Mouse (Mus musculus) heart, postnatal 25 days (tissue): Measurements from ENCODE around the gene Mitf. TPM values are rescaled to one million over a fixed set of nuclear protein-coding genes. Genes with fewer than 3 reads are reported as not detected.

Source experiments
- DNase-seq: peaks from one replicate; pipeline ENCODE4 v3.0.0; 2022; ENCODE audit warnings: low spot score
- intact Hi-C: fragments of 180-260 bp; cut with DNase I; formaldehyde crosslinking; loops from one replicate; pipeline ENCODE4 v1.15.1; 2025
- total RNA-seq, 2 experiments: library from RNA; stranded (reverse); gene quantifications; 2 replicates each; pipeline ENCODE4 v1.2.3; 2021

Gene Mitf
- total RNA-seq, 2 experiments from 2014 or later, result 50.9 to 59.9 TPM

DNA sequence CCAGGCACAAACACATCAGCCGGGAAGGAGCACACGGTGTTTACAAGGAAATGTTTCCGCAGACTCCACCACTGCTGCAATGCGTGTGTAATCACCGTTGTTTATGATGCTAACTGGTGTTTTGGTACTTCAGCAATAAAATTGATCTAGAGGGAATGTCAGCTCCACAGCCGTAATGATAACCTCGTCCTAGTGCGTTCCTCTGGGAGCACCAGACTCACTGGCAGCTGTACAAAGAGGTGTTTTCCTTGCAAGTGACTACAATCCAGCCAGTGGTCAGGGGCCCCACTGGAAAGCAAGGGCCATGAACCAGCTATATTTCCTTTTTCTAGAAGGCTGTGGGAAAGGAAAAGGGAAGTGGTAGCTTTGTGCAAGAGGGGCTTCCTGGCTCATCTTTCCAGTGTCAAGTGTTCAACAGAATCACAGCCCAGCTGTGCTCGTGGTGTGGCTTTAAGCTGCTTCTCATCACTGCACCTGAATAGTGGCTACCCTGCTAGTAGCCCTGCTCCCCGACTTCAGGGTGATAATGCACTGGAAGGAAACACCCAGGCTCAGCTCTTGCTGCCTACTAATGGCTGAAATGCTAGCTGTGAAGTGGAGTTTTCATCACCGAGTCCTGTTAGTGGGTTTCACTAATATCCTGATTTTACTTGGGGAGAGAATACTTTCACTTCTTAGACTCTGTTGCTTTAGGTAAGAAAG is 188.9 kb downstream of the Mitf start:
- no peak for DNase-seq
- intact Hi-C loops, result no loop called here

DNA sequence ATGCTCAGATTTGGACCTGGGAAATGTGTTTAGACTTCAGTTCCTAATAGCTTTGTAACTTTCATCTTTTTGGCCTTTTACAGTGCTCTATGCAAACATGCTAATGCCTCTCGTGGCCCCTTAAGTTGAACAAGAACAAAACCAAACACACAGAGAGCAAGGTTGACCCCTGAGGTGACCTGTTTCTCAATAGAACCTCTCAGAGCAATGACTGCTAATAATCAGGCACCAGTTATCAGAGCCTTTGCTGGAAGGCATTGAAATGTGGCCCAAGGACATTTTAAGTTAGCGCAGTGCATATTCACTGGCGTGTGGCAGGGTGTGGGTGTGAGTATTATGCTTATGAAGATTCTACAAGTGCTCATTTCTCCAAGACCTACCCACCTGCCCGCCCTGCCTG is 194.7 kb downstream of the Mitf start:
- intact Hi-C loops, result loop anchor here (5.0 to 10.0 kb wide), 4 partner anchors 84 to 747 kb away; partner anchors contain the start of gene Lmod3
- no peak for DNase-seq

DNA sequence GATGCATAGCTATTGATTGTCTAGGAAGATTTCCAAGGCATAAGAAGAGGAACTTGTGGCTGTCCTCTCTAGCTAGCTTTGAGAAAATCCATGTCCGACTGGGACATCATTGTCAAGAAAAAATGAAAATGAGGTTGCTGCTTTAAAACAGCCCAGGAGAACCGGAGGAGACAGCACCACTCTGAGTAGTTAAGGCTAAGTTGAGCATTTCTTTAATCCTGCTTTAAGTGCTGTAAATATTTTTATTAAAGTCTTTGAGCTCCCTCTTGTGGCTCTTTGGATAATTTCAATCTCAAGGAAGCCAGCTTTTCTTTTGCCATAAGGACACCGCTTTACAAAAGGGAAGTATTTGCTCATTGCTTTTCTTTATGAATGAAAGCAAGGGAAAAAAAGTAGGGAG is 196.3 kb downstream of the Mitf start:
- intact Hi-C loops, result loop anchor here (2.0 to 10.0 kb wide), 5 partner anchors 86 to 748 kb away; partner anchors contain the start of gene Lmod3
- no peak for DNase-seq

DNA sequence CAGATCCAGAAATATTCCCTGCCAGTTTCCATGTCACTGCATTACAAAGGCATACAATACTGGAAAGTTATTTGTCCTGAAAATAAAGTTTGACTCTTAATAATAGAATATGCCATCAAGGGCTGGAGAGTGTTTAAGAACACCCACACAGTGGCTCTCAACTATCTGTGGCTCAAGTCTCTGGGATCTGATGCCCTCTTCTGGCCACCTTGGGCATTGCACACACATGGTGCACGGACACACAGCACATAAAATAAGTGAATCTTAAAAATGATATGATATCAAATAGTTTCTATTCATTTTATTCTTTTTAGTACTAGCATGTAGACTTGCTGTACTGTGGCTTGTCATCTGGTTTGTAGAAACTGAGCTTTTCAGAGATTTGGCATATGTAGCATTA is 198.7 kb downstream of the Mitf start:
- no peak for DNase-seq
- intact Hi-C loops, result loop anchor here (10.0 kb wide), 2 partner anchors 151 to 751 kb away; partner anchors contain the start of gene Lmod3

DNA sequence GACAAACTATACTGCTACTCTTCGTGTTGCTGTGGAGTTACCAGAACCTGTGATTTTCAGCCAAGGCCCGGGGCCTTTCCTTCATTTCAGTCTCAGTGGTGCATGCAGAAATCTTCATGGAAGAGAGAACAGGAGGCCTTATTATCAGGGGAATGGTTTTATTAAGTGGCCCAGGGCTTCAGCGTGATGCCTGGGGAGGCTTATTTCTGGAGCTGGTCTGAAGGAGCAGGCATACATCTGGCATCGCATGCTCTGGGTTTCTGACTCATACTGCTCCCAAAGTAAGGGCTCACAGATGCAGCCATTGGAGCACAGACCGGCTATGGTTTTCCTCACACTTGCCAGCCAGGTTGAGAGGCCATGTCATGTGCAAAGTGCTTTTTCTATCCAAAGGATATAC is 208.2 kb downstream of the Mitf start:
- DNase-seq, result no peak
- intact Hi-C loops, result no loop called here

DNA sequence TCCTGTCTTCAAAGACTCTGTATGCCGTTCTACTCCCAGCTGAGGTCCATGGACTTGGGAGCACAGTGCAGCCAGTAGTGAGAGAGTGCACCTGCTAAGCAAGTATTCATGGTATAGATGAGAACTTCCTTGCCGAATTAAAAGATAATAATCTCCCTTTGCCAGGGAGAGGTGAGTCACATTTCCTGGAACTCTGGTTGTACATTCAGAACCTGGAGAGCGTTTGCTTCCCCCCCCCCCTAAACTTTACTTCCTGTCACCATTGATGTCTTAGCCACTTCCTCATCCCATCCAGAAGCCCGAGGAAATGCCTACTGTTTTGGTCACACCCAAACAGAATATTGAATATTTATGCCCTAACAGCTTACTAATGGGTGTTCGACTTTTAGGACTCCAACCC is 209.0 kb downstream of the Mitf start:
- no peak for DNase-seq
- intact Hi-C loops, result no loop called here

DNA sequence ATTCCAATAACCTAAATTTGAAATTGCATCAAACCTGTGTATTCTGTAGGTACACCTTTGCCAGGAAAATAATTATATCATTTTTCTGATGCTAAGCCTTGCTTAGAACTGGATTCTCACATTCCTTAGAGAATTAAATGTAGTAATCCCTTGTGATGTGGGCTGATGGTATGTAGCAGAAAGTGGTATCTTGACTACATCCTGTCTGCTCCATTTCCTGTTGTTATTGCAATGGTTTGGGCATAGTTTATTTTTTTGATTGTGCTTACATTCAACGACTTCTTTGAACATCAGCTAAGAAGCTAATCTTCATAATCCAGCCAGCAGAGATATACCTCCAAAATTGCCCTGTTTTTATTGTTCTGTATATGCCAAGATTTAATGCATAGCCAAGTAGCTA is 217.0 kb downstream of the Mitf start:
- intact Hi-C loops, result no loop called here
- DNase-seq, result no peak

DNA sequence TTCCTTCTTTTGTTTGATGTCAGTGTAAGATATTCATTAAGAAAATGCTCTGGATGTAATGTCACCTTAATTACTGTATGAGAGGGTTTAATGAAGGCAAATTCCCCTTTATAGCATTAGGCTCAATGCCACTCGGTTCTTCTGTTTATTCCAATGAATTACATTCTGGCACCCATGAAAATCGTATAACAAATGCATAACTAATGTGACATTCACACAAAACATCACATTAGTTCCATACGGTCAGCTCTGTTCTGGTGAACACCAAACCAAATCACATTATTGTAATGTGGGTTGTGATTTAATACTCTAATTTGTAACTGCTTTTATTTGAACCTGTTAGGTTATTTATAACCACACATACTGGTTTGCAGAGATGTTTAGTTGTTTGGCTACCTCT is 231.7 kb downstream of the Mitf start:
- intact Hi-C loops, result no loop called here
- no peak for DNase-seq

DNA sequence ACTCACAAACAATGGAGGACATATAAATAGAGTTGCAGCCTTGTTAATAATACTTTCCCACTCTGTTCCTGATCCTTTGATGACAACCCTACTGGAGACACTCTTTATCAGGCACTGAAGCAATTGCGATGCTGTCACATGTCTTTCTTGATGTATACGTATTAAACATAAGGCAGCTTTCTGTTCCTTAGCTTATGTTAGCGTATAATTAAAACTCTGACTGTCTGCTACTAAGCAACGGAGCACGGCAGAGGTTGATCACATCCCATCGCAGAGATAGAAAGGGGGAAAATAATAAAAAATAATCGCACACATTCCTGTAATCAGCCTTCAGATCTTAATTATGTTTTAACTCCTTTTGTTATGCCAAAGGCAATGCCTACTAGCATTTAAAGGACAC is 234.9 kb downstream of the Mitf start:
- intact Hi-C loops, result no loop called here
- DNase-seq, result no peak

DNA sequence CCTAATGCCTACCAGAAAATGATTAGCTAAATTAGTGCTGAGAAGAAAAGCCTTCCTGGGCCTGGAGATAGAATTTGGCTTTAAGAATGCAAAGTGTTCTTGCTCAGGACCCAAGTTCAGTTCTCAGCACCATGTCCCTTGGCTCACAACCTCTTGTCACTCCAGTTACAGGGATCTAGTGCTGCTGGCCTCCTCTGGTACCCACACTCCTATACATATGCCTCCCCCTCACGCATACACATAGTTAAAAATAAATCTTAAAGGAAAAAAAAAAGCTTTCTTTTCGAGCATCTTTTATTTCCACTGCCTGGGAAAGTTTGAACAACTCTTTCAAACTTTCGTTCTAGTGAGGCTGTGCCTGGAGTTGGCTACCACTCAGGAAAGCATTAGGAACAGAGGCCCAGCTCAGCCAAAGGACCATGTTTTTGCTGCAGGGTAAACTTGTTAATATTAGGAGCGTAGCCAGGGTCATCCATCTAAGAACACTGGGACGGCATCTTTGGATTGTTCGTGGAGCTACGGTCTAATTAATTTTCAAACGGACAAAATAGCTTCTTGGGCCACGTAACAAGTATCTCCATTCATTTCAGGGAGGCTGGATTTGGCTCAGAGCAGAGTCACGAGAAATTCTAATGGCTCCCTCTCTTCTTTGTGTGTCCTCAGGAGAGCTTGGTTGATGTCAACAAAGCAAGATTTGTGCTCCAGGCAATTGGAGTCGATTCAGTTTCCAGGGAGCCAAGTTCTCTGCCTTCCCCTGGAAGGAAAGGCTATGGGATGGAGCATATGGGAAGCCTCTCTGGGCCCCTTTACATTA is 239.7 kb downstream of the Mitf start:
- no peak for DNase-seq
- intact Hi-C loops, result no loop called here

DNA sequence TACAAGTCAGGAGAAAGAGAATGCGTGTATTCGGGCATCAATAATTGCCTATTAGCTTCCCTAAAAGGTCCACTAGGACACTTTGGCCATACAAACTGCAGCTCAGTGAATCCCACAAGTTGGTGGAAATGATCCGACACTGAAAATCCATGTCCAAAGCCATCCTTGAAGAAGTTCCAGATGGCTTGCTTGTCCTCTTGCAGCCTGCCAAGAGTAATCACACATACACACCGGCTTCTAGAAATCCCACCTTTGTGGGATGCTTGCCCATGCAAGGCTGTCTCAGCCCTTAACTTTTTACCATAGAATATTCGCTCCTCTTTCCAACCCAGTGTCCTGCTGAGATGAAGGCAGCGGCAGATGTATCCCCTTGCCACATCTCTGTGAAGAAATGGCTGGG is 240.9 kb downstream of the Mitf start:
- intact Hi-C loops, result no loop called here
- no peak for DNase-seq

DNA sequence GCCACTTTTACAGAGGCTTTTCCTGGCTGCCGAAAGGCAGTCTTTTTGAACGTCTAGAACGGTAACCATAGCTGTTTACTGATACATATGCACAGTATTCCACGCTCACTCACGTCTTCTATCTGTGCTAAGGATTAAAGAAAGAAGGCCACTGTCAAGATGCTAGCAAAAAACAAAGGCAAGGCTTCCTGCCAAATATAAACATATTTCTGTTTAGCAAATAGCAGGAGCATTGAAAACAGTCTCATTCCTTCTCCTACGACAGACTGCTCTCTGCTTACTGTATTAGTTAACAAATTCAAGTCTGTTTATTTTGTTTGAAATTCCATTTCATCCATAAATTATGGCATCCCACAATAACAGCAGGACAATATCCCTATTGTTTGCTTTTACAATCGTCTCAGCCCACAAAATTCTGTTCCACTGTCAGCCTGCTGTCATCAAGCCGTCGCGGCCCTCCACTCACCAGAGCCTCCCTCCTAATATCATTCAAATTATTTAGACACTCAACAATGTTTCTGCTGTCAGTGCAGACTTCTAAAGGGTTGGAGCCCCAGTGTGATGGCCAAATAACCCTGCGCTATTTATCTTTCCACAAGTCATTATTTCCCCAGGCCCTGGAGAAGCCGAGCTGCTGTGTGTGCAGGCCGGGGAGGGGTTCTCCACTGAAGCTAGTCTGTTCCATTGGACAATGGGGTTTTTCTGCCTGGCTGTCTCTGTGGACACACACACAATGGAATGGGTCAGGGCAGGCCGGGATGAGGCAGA is 242.0 kb downstream of the Mitf start:
- intact Hi-C loops, result no loop called here
- DNase-seq, result no peak

DNA sequence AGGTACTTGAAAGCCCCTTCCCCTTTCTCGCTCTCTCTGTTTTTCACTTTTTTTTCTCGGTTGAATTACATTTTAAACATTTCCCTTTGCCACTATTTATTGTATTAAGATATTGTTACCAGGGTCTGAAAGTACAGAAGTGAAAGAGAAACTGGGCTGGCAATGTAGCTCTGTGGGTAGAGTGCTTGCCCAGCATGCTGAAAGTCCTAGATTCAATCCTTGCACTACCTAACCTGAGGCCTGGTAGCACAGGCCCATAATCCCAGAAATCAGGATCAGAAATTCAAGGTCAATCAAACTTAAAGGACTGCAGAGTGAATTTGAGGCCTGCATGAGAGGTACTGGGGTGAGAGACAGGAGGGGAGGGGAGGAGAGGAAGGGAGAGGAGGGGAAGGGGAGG is 242.7 kb downstream of the Mitf start:
- DNase-seq, result no peak
- intact Hi-C loops, result no loop called here

DNA sequence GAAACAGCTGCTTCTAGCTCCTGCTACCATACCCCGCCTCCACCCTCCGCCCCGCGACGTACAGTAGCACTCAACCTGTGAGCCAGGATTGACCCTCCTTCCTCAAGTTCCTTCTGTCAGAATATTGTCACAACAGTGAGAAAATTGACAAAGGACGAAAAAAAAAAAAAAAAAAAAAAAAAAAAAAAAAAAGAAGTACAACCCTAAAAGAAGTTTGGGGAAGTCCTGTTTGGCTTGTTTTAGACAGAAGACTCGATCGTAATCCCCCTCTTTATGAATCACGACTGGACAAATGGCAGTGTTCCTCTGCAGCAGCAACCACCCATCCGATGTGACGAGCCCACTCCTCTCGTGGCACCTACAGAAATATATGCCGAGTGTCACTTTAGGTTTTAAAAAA is 255.0 kb downstream of the Mitf start:
- no peak for DNase-seq
- intact Hi-C loops, result no loop called here

DNA sequence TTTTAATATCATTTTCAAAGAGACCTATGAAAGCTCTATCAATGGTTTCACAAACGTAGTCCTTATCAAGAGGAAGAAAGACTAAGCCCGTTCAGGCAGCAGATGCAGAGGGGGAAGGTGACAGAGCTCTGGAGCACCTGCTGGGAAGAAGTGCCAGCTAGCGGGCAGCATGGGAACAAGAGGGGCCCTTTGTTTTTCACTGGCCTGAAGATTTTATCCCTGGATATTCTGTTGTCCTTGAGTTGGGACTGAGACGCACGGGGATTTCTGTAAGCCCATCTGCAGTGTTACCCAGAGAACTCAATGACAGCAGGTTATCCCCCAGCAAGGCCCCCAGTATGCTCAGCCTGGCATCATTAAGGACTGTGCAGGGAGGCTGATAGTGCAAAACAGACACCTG is 258.1 kb downstream of the Mitf start:
- intact Hi-C loops, result no loop called here

DNA sequence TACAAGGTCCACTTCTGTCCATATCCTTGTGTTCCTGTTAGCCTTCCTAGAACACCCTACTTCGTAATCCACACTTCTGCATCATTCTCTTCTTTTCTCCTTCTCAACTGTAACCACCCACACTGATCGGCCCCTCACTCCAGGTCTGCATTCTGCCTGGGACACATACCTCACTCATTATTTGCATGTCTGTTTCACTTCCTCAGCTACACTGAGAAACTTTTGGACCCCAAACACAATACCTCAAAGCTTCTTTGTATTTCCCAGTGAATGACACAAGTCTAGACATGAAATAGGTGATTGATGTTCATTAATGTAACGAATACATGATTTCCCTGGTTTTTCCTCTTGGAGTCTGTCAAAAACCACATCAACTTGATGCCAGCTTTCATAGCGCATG is 259.6 kb downstream of the Mitf start:
- intact Hi-C loops, result no loop called here
- no peak for DNase-seq

More for the DNA sequence above, 258.1 kb downstream of the Mitf start:
- DNase-seq, result no peak

Other genes starting within 250 kb of the Mitf start
- 10 to 100 TPM; 14.4 to 19.8 TPM for gene Frmd4b, start 189.5 kb upstream of the Mitf start, total RNA-seq